Mouse (Mus musculus) liver, embryonic 18 days (tissue): ENCODE measurements around the gene Serpina1d. TPM values are rescaled to one million over a fixed set of nuclear protein-coding genes. Genes with fewer than 3 reads are reported as not detected.

ENCODE experiments used
- polyA plus RNA-seq: library from polyadenylated mRNA; depleted of rRNA; stranded (reverse); fragments of >200 nt; gene quantifications from 2 replicates; pipeline ENCODE4 v1.2.3, GENCODE M21; 2012; rRNA removed

Serpina1d gene
- 1,315 and 1,572 TPM in 2 replicates for polyA plus RNA-seq

GRCm38 (mm10) chr12:103773246-103773851 is at the start of gene Serpina1d:
Gene Serpina1d, minus strand, starts transcription at chr12:103773592.

Other genes starting within 250 kb of the Serpina1d start
- 1.2 and 1.3 TPM in 2 replicates for gene Ppp4r4, start 241.3 kb downstream of the Serpina1d start, polyA plus RNA-seq
- 53.2 and 56.2 TPM in 2 replicates for gene Serpina10, start 142.1 kb downstream of the Serpina1d start, polyA plus RNA-seq
- gene Serpina6, start 116.4 kb downstream of the Serpina1d start, polyA plus RNA-seq, result 14.8 and 25.0 TPM in 2 replicates
- 0.01 TPM in 1 of 2 replicates, not detected in the other for gene Serpina16, start 97.5 kb downstream of the Serpina1d start, polyA plus RNA-seq
- not detected in 2 replicates for gene Serpina1f, start 78.1 kb downstream of the Serpina1d start, polyA plus RNA-seq
- gene Serpina1b, start 56.8 kb upstream of the Serpina1d start, polyA plus RNA-seq, result 2,401 and 2,510 TPM in 2 replicates
- gene Serpina1a, start 90.0 kb upstream of the Serpina1d start, polyA plus RNA-seq, result 2,492 and 2,846 TPM in 2 replicates
- gene Serpina1c, start 131.3 kb upstream of the Serpina1d start, polyA plus RNA-seq, result 1,205 and 1,238 TPM in 2 replicates
- gene Serpina1e, start 185.4 kb upstream of the Serpina1d start, polyA plus RNA-seq, result 6,689 and 6,899 TPM in 2 replicates
- 184 and 214 TPM in 2 replicates for gene Serpina11, start 216.4 kb upstream of the Serpina1d start, polyA plus RNA-seq
- 0.10 and 0.24 TPM in 2 replicates for gene Serpina9, start 240.2 kb upstream of the Serpina1d start, polyA plus RNA-seq